Mouse (Mus musculus) spleen, postnatal 10 days (tissue): ENCODE measurements around the gene Armc2.

Source experiments
- DNase-seq, 2 experiments: peaks; one replicate each; pipeline ENCODE4 v3.0.0; 2021 to 2022; ENCODE audit warnings: low spot score in 2 of 2

The Armc2 gene

DNA sequence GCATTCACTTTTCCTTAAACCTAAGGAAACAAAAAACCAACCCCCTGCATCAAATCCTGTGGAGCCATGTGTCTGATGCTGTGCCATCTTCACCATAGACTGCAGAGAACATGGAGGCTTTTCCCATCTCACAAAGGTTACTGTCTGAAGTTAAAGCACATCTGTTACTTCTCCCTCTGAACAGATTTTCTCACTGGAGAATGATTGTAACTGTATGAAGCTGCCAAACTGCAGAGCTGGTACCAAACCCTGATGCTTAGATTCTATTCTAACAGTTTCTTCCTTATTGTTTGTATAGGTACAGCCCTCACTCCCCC is 151.4 kb downstream of the Armc2 start:
- no peak for DNase-seq

DNA sequence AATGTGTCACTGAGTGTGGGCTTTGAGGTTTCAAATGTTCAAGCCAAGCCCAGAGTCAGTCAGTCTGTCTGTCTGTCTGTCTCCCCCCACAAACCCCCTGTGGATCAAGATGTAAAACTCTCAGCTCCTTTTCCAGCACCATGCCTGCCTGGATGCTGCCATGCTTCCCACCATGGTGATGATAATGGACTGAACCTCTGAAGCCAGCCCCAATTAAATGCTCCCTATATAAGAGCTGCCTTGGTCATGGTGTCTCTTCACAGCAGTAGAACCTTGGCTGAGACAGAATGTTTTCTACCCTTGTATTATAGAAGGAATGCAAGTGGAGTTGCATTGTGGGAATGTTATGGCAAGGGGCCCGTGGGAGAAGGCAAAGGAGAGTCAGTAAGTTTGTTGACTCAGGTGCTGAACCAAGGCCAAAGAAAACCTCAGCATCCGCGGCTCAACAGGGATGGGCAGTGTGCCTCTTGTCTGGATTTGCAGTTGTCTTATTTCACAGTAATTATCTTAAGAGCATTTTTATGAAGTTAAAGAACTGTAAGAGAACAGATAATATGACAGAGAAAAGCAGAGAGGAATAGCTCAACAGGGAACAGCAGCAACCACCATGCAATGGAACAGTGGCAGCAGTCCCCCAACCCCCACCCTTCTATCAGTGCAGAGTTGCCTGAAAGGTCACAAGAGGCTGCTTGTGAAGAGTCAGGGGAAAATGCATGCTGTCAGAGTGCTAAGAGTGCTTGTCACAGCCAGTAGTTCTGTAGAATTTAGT is 152.0 kb downstream of the Armc2 start:
- DNase-seq, result no peak
